Mouse (Mus musculus) heart, embryonic 14.5 days (tissue): Measurements from ENCODE around the gene Mmp9. TPM values are rescaled to one million over a fixed set of nuclear protein-coding genes. Genes with fewer than 3 reads are reported as not detected.

Experiments used
- ATAC-seq: fragments of 200-750 bp; cut with Nextera tagmentation; 2 replicates; pipeline ENCODE4 v1.8.0; 2017; ENCODE audit warnings: low read depth, moderate TSS enrichment; ENCODE audit not compliant: insufficient number of reproducible peaks, insufficient read depth, low FRiP score
- H3K27ac ChIP-seq, 2 experiments: fragments of 200-500 bp in 1 of 2; fragments of 300-500 bp in 1 of 2; sonication (generic) in 1 of 2; replicated peaks in 1 of 2; 2 replicates each; pipeline ENCODE4 v1.5.1; 2012 to 2014; ENCODE audit warnings: low read depth in 2 of 2, low read length in 2 of 2, control low read depth in 1 of 2, mild to moderate bottlenecking in 1 of 2, mixed read lengths in 1 of 2; ENCODE audit not compliant: control insufficient read depth in 1 of 2, insufficient read depth in 1 of 2
- H3K27me3 ChIP-seq: fragments of 300-500 bp; sonication (generic); 2 replicates; pipeline ENCODE4 v1.6.1; 2014; ENCODE audit warnings: mild to moderate bottlenecking, low read length, control low read depth; ENCODE audit not compliant: control insufficient read depth, insufficient read depth
- H3K36me3 ChIP-seq: fragments of 300-500 bp; sonication (generic); 2 replicates; pipeline ENCODE4 v1.6.1; 2014; ENCODE audit warnings: mild to moderate bottlenecking, control low read depth, low read length, mixed read lengths; ENCODE audit not compliant: control insufficient read depth, insufficient read depth
- H3K4me1 ChIP-seq, 2 experiments: fragments of 200-500 bp in 1 of 2; fragments of 300-500 bp in 1 of 2; sonication (generic) in 1 of 2; 2 replicates each; pipeline ENCODE4 v1.6.1; 2012 to 2014; ENCODE audit warnings: low read length in 2 of 2, control low read depth in 1 of 2, mixed read lengths in 1 of 2; ENCODE audit not compliant: control insufficient read depth in 2 of 2, insufficient read depth in 2 of 2
- H3K4me2 ChIP-seq: fragments of 300-500 bp; sonication (generic); 2 replicates; pipeline ENCODE4 v1.6.1; 2014; ENCODE audit warnings: mild to moderate bottlenecking, low read length
- H3K4me3 ChIP-seq, 2 experiments: fragments of 200-500 bp in 1 of 2; fragments of 300-500 bp in 1 of 2; sonication (generic) in 1 of 2; 2 replicates each; pipeline ENCODE4 v1.5.1; 2012 to 2014; ENCODE audit warnings: low read length in 2 of 2, mild to moderate bottlenecking in 2 of 2, control low read depth in 1 of 2, low read depth in 1 of 2, moderate library complexity in 1 of 2; ENCODE audit not compliant: control insufficient read depth in 1 of 2, insufficient read depth in 1 of 2
- H3K9ac ChIP-seq: fragments of 300-500 bp; sonication (generic); 2 replicates; pipeline ENCODE4 v1.6.1; 2014; ENCODE audit warnings: mild to moderate bottlenecking, low read length
- H3K9me3 ChIP-seq: fragments of 300-500 bp; sonication (generic); 2 replicates; pipeline ENCODE4 v1.6.1; 2016; ENCODE audit warnings: low read length, control low read depth; ENCODE audit not compliant: control insufficient read depth
- WGBS: fragments of 180-500 bp; shearing (Covaris S2); extraction: QIAGEN DNeasy Blood & Tissue Kit; methylation state at CpG from one replicate; pipeline ENCODE4 v1.1.7; 2014; 5-methylcytosine and 5-hydroxymethylcytosine counted together
- polyA plus RNA-seq: library from polyadenylated mRNA; unstranded; fragments of >200 nt; fragmentation: Nextera tagmentation; extraction: Ambion mirVana; gene quantifications from 2 replicates; pipeline ENCODE4 v1.2.1, GENCODE M21; 2014

Mmp9 gene
- polyA plus RNA-seq, result 0.09 TPM in 1 of 2 replicates, not detected in the other

DNA sequence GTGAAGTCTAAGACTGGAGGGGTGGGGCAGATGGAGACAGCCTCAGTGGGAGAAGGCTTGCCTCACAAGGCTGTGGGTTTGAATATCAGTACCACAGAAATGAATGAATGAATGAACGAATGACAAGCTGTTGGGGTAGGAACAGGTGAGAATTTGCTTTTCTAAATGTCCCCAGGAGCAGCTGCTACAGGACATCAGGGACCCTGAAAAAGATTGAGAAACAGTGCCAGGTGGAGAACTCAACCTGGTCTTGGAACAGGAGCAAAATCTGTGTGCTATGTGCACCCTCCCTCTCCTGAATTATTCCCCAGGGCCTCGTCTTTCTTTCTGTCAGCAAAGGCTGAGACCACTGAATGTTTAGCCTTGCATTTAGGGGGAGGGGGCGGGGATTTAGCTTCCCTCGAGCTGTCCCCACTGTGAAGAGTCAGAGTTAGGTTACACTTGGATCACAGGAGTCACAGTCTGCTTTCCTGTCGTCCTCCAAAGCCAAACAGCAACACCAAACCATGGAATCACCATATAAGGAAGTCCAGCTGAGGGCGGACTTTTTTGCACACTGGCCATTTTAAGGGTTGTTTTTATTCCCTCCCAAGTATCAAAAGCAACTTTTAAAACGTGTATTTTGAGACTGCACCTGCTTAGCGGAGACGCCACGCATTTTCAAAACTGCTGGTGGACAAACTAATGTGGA lies at the start of gene Mmp9:
Gene Mmp9, plus strand, starts transcription at position 641 of the 691 bp plus-strand sequence.
- peaks cover 41% of the 10 kb centered on the region for H3K27me3 ChIP-seq
- no peak within 1 kb of the TSS for H3K27ac ChIP-seq
- 29% methylated on average over 10 of the region's 10 CpGs for WGBS

DNA sequence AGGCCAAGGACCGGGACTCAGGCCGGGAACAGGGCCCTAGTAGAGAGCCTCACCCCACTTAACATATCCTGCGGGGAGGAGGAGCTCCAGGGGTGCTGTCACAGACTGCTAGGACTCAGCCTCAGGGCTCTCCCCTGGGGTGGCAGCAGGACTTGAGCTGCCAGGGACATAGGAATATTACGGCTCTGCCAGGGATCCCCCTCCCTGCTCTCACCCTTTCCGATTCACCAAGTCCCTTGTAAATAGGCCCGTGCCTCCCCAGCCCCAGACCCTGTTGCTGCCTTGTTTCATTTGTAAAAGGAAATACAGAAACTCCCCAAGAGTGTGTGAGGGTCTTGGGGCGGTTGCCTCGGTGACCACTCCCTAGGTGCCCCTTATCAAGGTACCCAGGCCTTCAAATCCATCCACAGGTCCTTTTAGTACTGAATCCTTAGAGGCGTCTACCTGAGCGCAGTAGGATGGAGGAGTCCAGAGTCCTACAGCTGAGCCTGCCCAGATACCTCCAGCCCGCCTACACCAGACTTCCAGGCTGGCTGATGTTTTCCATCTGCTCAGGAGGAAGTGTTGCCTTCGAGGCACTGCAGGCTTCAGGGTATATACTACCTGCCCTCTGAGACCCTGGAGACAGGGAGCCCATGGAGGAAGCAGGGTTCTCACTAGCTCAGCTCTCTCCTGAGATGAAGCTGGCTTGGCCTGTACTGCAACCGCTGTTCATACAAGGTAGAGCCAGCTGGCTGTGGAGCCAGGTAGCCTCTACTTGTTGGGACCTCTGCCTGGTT lies 49.3 kb upstream of the Mmp9 start:
- Histone ChIP-seq H3K27me3 (no peaks in the 10 kb centered on the region), H3K9me3 (no peaks in the 10 kb centered on the region), H3K36me3 (peaks cover 100% of the 10 kb centered on the region), H3K4me1 (no peaks in the 10 kb centered on the region), H3K27ac (no peak overlapping the region), H3K9ac (no peak overlapping the region), H3K4me3 (no peak overlapping the region), H3K4me2 (no peak overlapping the region)
- no peak for ATAC-seq
- 85% methylated on average over 13 of the region's 13 CpGs for WGBS

More for the DNA sequence above, at the start of gene Mmp9:
- H3K9me3 ChIP-seq, result no peaks in the 10 kb centered on the region
- H3K4me1 ChIP-seq, result peaks cover 10 to 12% of the 10 kb centered on the region in 2 experiments
- no peak for ATAC-seq
- H3K36me3 ChIP-seq, result no peaks in the 10 kb centered on the region
- no peak within 1 kb of the TSS for H3K4me2 ChIP-seq
- H3K9ac ChIP-seq, result no peak within 1 kb of the TSS
- no peak within 1 kb of the TSS for H3K4me3 ChIP-seq

DNA sequence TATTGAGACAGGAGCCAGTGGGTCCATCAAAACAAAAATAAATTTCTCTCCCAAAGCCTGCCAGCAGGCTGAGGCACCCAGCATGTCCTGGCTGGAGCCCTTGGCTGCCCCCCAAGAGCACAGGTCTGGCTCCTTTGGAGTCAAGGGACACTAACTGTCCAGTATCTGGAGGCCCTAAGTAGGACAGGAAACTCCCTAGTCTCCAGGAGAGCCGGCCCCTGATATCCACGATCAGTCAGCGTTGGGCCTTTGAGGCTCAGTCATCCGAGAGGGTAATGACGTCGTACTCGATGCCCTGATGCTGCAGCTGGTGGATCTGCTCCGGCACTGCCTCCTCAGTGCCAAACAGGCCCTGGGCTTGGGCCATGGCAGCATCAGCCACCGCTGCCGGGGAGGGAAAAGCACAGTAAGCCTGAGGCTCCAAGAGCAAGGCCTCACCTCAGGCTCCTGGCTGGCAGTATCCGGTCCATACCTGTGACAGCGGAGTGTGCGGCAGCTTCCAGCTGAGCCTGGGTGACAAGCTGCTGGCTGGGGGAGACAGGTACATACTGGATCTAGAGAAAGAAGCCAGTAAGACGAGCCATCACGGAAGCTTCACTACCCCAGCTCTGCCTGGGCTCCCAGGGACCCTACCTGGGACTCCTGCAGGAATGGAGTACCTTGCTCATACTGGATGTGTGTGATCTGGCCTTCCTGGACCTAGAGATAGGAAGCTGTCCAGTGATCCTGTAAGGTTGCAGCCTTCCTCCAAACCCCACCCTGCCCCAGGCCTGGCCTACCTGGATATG lies 48.5 kb upstream of the Mmp9 start:
- Histone ChIP-seq H3K27ac (no peak overlapping the region), H3K9ac (no peak overlapping the region), H3K4me3 (no peak overlapping the region), H3K27me3 (no peaks in the 10 kb centered on the region), H3K4me1 (no peaks in the 10 kb centered on the region), H3K4me2 (no peak overlapping the region), H3K9me3 (no peaks in the 10 kb centered on the region), H3K36me3 (peaks cover 100% of the 10 kb centered on the region)
- no peak for ATAC-seq
- WGBS, result 83% methylated on average over 15 of the region's 15 CpGs

DNA sequence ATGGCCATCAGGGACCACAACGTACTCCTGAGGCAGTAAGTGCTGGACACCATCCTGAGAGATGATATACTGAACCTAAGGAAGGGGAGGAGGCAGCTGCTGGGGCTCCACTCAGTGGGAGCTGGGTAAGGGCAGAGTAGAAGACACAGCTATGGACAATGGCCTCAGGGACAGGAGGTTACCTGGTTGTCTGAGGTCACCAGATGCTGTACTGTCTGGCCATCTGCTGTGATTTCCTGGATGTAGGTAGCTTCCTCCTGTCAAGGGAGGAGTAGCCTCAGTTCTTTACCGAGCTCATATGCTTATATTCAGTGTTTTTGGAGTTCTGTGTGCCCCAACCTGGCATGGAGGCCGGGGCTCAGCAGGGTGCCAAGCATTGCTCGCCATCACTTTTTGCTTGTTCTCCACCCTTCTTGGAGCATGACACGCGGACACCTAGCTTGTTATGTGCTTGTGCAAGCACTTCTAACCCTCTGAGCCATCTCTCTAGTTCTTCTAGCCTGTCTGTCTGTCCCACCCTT lies 47.8 kb upstream of the Mmp9 start:
- Histone ChIP-seq H3K9me3 (no peaks in the 10 kb centered on the region), H3K27ac (no peak overlapping the region), H3K36me3 (peaks cover 100% of the 10 kb centered on the region), H3K9ac (no peak overlapping the region), H3K4me2 (no peak overlapping the region), H3K4me1 (no peaks in the 10 kb centered on the region), H3K4me3 (no peak overlapping the region), H3K27me3 (no peaks in the 10 kb centered on the region)
- no peak for ATAC-seq
- WGBS, result 93% methylated on average over 6 of the region's 6 CpGs

DNA sequence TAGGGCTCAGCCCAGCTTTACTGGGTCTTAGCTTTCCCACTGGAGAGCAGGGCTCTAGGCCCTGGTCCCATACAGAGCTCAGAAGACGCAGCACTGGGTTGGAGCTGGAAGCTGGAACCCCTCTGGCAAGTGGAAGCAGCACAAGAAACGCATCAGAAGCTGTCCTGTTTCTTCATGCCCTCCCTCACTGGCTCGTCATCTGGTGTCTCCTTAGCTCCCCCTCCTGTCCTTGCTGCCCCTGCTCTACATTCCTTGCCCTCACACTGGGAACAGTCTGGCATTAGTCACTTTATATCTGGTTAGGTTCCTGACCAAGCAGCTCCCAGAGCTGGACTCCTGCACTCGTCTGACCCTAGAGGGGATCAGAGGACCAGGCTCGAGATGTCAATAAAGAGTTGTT lies 46.5 kb upstream of the Mmp9 start:
- 60% methylated on average over 5 of the region's 5 CpGs for WGBS
- peaks cover 100% of the 10 kb centered on the region for H3K36me3 ChIP-seq
- ATAC-seq, result no peak
- no peaks in the 10 kb centered on the region for H3K9me3 ChIP-seq
- no peaks in the 10 kb centered on the region for H3K4me1 ChIP-seq
- no peaks in the 10 kb centered on the region for H3K27me3 ChIP-seq
- H3K27ac ChIP-seq, result no peak overlapping the region
- H3K9ac ChIP-seq, result no peak overlapping the region
- no peak overlapping the region for H3K4me2 ChIP-seq
- H3K4me3 ChIP-seq, result no peak overlapping the region

DNA sequence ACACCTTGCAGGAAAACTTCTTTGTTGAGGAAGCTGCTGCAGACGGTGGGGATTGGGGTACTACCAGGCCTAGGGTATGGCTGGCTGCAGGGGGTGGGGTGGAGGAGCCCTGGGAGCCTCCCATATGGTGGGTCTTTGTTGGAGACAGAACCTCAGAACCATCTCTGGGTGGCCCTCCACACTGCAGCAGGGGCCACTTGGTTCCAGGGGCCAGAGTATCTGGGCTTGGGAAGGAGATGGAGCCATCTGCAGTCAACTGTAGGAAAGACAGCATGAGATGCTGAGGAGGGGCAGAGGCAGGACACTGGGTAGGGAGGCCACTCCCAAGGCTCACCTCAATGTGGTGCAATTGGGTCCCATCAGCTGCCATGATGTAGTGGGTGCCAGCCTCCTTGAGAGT lies 45.9 kb upstream of the Mmp9 start:
- Histone ChIP-seq H3K4me2 (no peak overlapping the region), H3K27ac (no peak overlapping the region), H3K9me3 (no peaks in the 10 kb centered on the region), H3K27me3 (no peaks in the 10 kb centered on the region), H3K9ac (no peak overlapping the region), H3K4me1 (no peaks in the 10 kb centered on the region), H3K36me3 (peaks cover 100% of the 10 kb centered on the region), H3K4me3 (no peak overlapping the region)
- 75% methylated on average over 1 of the region's 1 CpGs for WGBS
- no peak for ATAC-seq

DNA sequence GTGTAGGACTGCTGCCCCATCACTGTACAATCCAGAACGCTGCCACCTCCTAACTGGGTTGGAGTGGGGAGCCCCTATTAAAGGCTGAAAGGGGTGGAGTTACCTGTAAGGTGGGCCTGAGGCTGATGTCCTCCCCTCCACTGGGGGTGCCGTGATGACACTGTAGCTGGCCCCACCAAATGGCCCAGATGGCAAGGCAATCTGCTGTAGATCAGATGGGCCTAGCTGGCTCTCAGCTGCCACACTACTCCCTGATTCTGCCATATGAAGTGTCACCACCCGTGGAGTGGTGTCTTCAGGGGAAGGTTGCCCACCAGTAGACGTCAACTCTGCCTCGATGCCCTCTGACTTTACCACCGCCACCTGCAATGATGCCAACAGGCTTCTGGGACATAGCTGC lies 44.7 kb upstream of the Mmp9 start:
- Histone ChIP-seq H3K27ac (no peak overlapping the region), H3K4me3 (no peak overlapping the region), H3K9ac (no peak overlapping the region), H3K4me2 (no peak overlapping the region), H3K36me3 (peaks cover 100% of the 10 kb centered on the region), H3K27me3 (no peaks in the 10 kb centered on the region), H3K9me3 (no peaks in the 10 kb centered on the region), H3K4me1 (no peaks in the 10 kb centered on the region)
- ATAC-seq, result no peak
- 88% methylated on average over 6 of the region's 6 CpGs for WGBS
